Mouse (Mus musculus) midbrain, embryonic 10.5 days (tissue): ENCODE results near the gene Atp6v0e2. TPM values are rescaled to one million over a fixed set of nuclear protein-coding genes. Genes with fewer than 3 reads are reported as not detected.
A peak's percentile ranks its signal among the peaks of the same experiment; 100 is the strongest.

Experiments used
- DNase-seq: peaks from one replicate; pipeline ENCODE4 v3.0.0-alpha.2; 2017; ENCODE audit warnings: low spot score
- H3K27ac ChIP-seq: fragments of 300-500 bp; sonication (generic); replicated peaks from 2 replicates; pipeline ENCODE4 v1.5.1; 2016; ENCODE audit warnings: mild to moderate bottlenecking
- H3K27me3 ChIP-seq: fragments of 300-500 bp; sonication (generic); 2 replicates; pipeline ENCODE4 v1.6.1; 2016; ENCODE audit warnings: low read depth, mild to moderate bottlenecking; ENCODE audit not compliant: poor library complexity, severe bottlenecking
- H3K36me3 ChIP-seq: fragments of 300-500 bp; sonication (generic); 2 replicates; pipeline ENCODE4 v1.6.1; 2016; ENCODE audit warnings: mild to moderate bottlenecking, moderate library complexity
- H3K4me1 ChIP-seq: fragments of 300-500 bp; sonication (generic); 2 replicates; pipeline ENCODE4 v1.6.1; 2016
- H3K4me3 ChIP-seq: fragments of 300-500 bp; sonication (generic); 2 replicates; pipeline ENCODE4 v1.5.1; 2016; ENCODE audit warnings: mild to moderate bottlenecking, moderate library complexity
- H3K9me3 ChIP-seq: fragments of 300-500 bp; sonication (generic); replicated peaks from 2 replicates; pipeline ENCODE4 v1.6.1; 2016; ENCODE audit warnings: mild to moderate bottlenecking
- WGBS: fragments of 180-500 bp; shearing (Covaris S2); methylation state at CpG from one replicate; pipeline ENCODE4 v1.1.7; 2016; 5-methylcytosine and 5-hydroxymethylcytosine counted together
- polyA plus RNA-seq: library from polyadenylated mRNA; unstranded; fragments of >200 nt; fragmentation: Nextera tagmentation; extraction: Ambion mirVana; gene quantifications from 2 replicates; pipeline ENCODE4 v1.2.1, GENCODE M21; 2016

The Atp6v0e2 gene
- polyA plus RNA-seq, 1 experiment from 2014 or later = 59.0 TPM

- no peak for DNase-seq
- WGBS = 86% methylated on average over 8 of the region's 8 CpGs
- Histone ChIP-seq H3K36me3 (peaks cover 48% of the 10 kb centered on the region), H3K9me3 (no peaks in the 10 kb centered on the region), H3K4me1 (peaks cover 5% of the 10 kb centered on the region; the same call in 1 of the 2 replicates), H3K27ac (no peak overlapping the region), H3K27me3 (no peaks in the 10 kb centered on the region), H3K4me3 (no peak overlapping the region)
Observed at GRCm38 (mm10) chr6:48569065-48569807, 31.8 kb downstream of the Atp6v0e2 start.

- no peak overlapping the region for H3K4me3 ChIP-seq
- H3K9me3 ChIP-seq = no peaks in the 10 kb centered on the region
- no peaks in the 10 kb centered on the region for H3K27me3 ChIP-seq
- WGBS = 90% methylated on average over 5 of the region's 5 CpGs
- peaks cover 27% of the 10 kb centered on the region for H3K36me3 ChIP-seq
- H3K27ac ChIP-seq = no peak overlapping the region
- no peak for DNase-seq
- H3K4me1 ChIP-seq = peaks cover 5% of the 10 kb centered on the region; the same call in 1 of the 2 replicates
Observed at GRCm38 (mm10) chr6:48572014-48572413, 34.6 kb downstream of the Atp6v0e2 start.

DNA sequence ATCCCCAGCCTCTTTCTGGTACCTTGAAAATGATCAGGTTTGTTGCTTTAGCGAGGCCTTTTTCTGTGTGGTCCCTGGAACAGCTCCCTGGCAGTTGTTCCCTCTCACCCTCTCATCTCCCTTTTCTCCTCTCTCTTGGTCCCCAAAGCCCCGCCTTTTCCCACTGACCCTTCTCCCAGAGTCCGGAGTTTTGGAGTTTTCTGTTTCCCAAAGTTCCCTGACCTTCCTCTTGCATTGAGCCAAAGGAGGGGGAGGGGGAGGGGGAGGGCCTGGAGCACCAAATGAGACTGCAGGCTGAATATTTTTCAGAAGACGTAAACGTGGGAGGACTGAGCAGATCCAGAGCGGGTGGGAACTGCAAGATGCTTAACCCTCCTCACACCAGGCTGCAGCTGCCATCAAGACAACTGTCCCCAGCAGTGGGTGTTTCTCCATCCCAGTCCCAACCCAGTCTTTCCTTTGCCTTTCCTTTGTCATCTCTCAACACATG is 35.2 kb downstream of the Atp6v0e2 start, which contains the start of gene Rarres2:
TSS of gene Rarres2 (minus strand) at position 218 of the 490 bp plus-strand sequence.
- H3K4me3 ChIP-seq = no peak within 1 kb of the TSS
- no peak for DNase-seq
- H3K4me1 ChIP-seq = peaks cover 5% of the 10 kb centered on the region; the same call in 1 of the 2 replicates
- H3K27me3 ChIP-seq = no peaks in the 10 kb centered on the region
- no peak within 1 kb of the TSS for H3K27ac ChIP-seq
- no peaks in the 10 kb centered on the region for H3K9me3 ChIP-seq
- WGBS = 47% methylated on average over 6 of the region's 6 CpGs
- peaks cover 27% of the 10 kb centered on the region for H3K36me3 ChIP-seq

- WGBS = 70% methylated on average over 10 of the region's 10 CpGs
- no peak overlapping the region for H3K4me3 ChIP-seq
Observed at GRCm38 (mm10) chr6:48573280-48573679, 35.9 kb downstream of the Atp6v0e2 start.

GRCm38 (mm10) chr6:48573981-48574380 is 36.6 kb downstream of the Atp6v0e2 start:
- DNase-seq = no peak
- Histone ChIP-seq H3K9me3 (no peaks in the 10 kb centered on the region), H3K4me1 (peaks cover 8% of the 10 kb centered on the region), H3K27me3 (no peaks in the 10 kb centered on the region), H3K27ac (no peak overlapping the region), H3K36me3 (peaks cover 16% of the 10 kb centered on the region), H3K4me3 (no peak overlapping the region)
- 78% methylated on average over 3 of the region's 3 CpGs for WGBS

More at GRCm38 (mm10) chr6:48573280-48573679, 35.9 kb downstream of the Atp6v0e2 start:
- H3K36me3 ChIP-seq = peaks cover 23% of the 10 kb centered on the region
- H3K9me3 ChIP-seq = no peaks in the 10 kb centered on the region
- H3K27me3 ChIP-seq = no peaks in the 10 kb centered on the region
- H3K27ac ChIP-seq = no peak overlapping the region
- H3K4me1 ChIP-seq = peaks cover 8% of the 10 kb centered on the region
- no peak for DNase-seq

- Histone ChIP-seq H3K4me3 (no peak overlapping the region), H3K27ac (no peak overlapping the region), H3K36me3 (no peaks in the 10 kb centered on the region), H3K4me1 (peaks cover 12% of the 10 kb centered on the region), H3K9me3 (no peaks in the 10 kb centered on the region), H3K27me3 (no peaks in the 10 kb centered on the region)
- WGBS = 74% methylated on average over 5 of the region's 5 CpGs
- DNase-seq = no peak
Observed at GRCm38 (mm10) chr6:48578736-48579135, 41.3 kb downstream of the Atp6v0e2 start.

- no peak for DNase-seq
- peaks cover 12% of the 10 kb centered on the region for H3K4me1 ChIP-seq
- no peaks in the 10 kb centered on the region for H3K36me3 ChIP-seq
- no peaks in the 10 kb centered on the region for H3K27me3 ChIP-seq
- H3K9me3 ChIP-seq = no peaks in the 10 kb centered on the region
- WGBS = 47% methylated on average over 5 of the region's 5 CpGs
- no peak overlapping the region for H3K27ac ChIP-seq
- H3K4me3 ChIP-seq = no peak overlapping the region
Observed at GRCm38 (mm10) chr6:48579215-48579648, 41.8 kb downstream of the Atp6v0e2 start.

DNA sequence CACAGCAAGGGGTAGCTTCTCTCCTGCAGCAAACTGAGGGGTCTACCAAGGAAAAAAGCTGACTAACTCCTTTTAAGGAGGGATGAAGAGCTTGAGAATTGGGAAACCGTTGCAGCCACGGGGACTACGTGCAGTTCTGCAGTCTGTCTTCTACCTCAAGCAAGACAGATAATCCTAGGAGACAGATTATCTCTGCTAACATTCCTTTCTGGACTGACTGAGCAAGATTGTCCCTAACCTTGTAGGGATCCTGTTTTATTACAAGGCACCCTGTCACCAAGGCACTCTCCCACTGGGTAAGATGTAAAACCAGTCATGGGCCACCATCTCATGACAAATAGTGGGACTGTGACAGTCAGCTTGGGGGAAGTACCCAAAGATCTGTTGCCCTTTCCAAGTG is 43.8 kb downstream of the Atp6v0e2 start:
- WGBS = 30% methylated on average over 3 of the region's 3 CpGs
- no peaks in the 10 kb centered on the region for H3K9me3 ChIP-seq
- no peak overlapping the region for H3K4me3 ChIP-seq
- no peak overlapping the region for H3K27ac ChIP-seq
- peaks cover 12% of the 10 kb centered on the region for H3K4me1 ChIP-seq
- no peaks in the 10 kb centered on the region for H3K36me3 ChIP-seq
- no peaks in the 10 kb centered on the region for H3K27me3 ChIP-seq
- no peak for DNase-seq

GRCm38 (mm10) chr6:48582037-48582436 is 44.6 kb downstream of the Atp6v0e2 start:
- Histone ChIP-seq H3K27me3 (no peaks in the 10 kb centered on the region), H3K4me3 (no peak overlapping the region), H3K9me3 (no peaks in the 10 kb centered on the region), H3K27ac (0 out of 2 replicates have a peak overlapping the region, but pooled peaks have one; percentile 28), H3K36me3 (no peaks in the 10 kb centered on the region), H3K4me1 (peaks cover 12% of the 10 kb centered on the region)
- no peak for DNase-seq
- WGBS = 77% methylated on average over 3 of the region's 3 CpGs

GRCm38 (mm10) chr6:48589194-48589750 is 51.9 kb downstream of the Atp6v0e2 start, which contains the start of gene Gm45021:
TSS of gene Gm45021 (plus strand) at chr6:48589610.
- Histone ChIP-seq H3K36me3 (no peaks in the 10 kb centered on the region), H3K27ac (no peak within 1 kb of the TSS), H3K9me3 (no peaks in the 10 kb centered on the region), H3K4me3 (no peak within 1 kb of the TSS), H3K27me3 (no peaks in the 10 kb centered on the region), H3K4me1 (peaks cover 9% of the 10 kb centered on the region)
- no peak for DNase-seq
- 79% methylated on average over 6 of the region's 6 CpGs for WGBS
